Mouse (Mus musculus): ENCODE measurements at regions not wholly inside any gene's neighbourhood (a gene's known extent, or its start where the extent isn't known, plus 50 kb on each side); places are given as distances from the start of the nearest gene placed in this dataset.

GRCm38 (mm10) chr19:60029720-60030119 is 86.3 kb upstream of the Rab11fip2 start:
- H3K4me3 ChIP-seq (replicated peaks; ENCODE audit: insufficient read depth, low read depth, low read length): no peak overlapping the region
- WGBS: 64% methylated on average over 4 of the region's 4 CpGs
- no peaks in the 10 kb centered on the region for H3K4me1 ChIP-seq (ENCODE audit: control insufficient read depth, insufficient read depth, low read length)
- no peak overlapping the region for H3K27ac ChIP-seq (ENCODE audit: insufficient read depth, low read length)
- no peak for DNase-seq
- TF ChIP-seq CTCF (IDR thresholded peaks at IDR 0.05; ENCODE audit: borderline replicate concordance, insufficient read depth, low read depth, low read length) (no peak), POLR2A (IDR thresholded peaks at IDR 0.05; ENCODE audit: borderline replicate concordance, insufficient read depth, low read length) (no peak)
- H3K27me3 ChIP-seq (ENCODE audit: control insufficient read depth, insufficient read depth, low read length): no peaks in the 10 kb centered on the region

- no peaks in the 10 kb centered on the region for H3K4me1 ChIP-seq (ENCODE audit: control insufficient read depth, insufficient read depth, low read length)
- DNase-seq: no peak
- H3K27ac ChIP-seq (ENCODE audit: insufficient read depth, low read length): no peak overlapping the region
- 63% methylated on average over 12 of the region's 12 CpGs for WGBS
- TF ChIP-seq POLR2A (IDR thresholded peaks at IDR 0.05; ENCODE audit: borderline replicate concordance, insufficient read depth, low read length) (no peak), CTCF (IDR thresholded peaks at IDR 0.05; ENCODE audit: borderline replicate concordance, insufficient read depth, low read depth, low read length) (no peak)
- H3K4me3 ChIP-seq (replicated peaks; ENCODE audit: insufficient read depth, low read depth, low read length): no peak overlapping the region
- no peaks in the 10 kb centered on the region; the same call in 1 of the 2 replicates for H3K27me3 ChIP-seq (ENCODE audit: control insufficient read depth, insufficient read depth, low read length)
Observed at GRCm38 (mm10) chr19:60015614-60016300, 72.3 kb upstream of the Rab11fip2 start.

DNA sequence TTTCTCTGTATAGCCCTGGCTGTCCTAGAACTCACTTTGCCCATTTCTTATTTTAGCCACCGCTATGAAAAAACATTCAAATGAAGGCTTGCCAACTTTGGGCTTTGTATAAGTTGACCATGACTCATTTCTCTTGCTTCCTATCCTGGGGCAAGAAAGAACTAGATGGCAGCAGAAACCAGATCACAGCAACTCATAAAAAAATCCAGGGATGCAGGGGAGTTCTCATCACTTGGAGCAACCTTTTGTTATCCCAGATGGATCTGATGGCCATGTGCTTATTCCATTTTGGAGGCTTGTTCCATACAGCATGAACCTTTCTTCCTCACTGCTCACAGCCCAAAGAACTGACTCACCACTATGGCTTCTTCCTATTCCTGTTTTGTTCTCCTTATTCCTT is 52.1 kb upstream of the Rab11fip2 start:
- TF ChIP-seq CTCF (IDR thresholded peaks at IDR 0.05; ENCODE audit: borderline replicate concordance, insufficient read depth, low read depth, low read length) (no peak), POLR2A (IDR thresholded peaks at IDR 0.05; ENCODE audit: borderline replicate concordance, insufficient read depth, low read length) (no peak)
- WGBS: 97% methylated on average over 1 of the region's 1 CpGs
- Histone ChIP-seq H3K4me3 (replicated peaks; ENCODE audit: insufficient read depth, low read depth, low read length) (no peak overlapping the region), H3K27ac (ENCODE audit: insufficient read depth, low read length) (no peak overlapping the region), H3K4me1 (ENCODE audit: control insufficient read depth, insufficient read depth, low read length) (no peaks in the 10 kb centered on the region), H3K27me3 (ENCODE audit: control insufficient read depth, insufficient read depth, low read length) (no peaks in the 10 kb centered on the region)
- no peak for DNase-seq

All from cerebellum, adult 2 months (tissue).